Mouse (Mus musculus) liver, embryonic 16.5 days (tissue): Measurements from ENCODE around the gene Dok5. TPM values are rescaled to one million over a fixed set of nuclear protein-coding genes. Genes with fewer than 3 reads are reported as not detected.

Experiments
- ATAC-seq: fragments of 200-750 bp; cut with Nextera tagmentation; 2 replicates; pipeline ENCODE4 v1.8.0; 2017; ENCODE audit warnings: low read depth, mild to moderate bottlenecking, moderate number of reproducible peaks, moderate library complexity
- H3K27ac ChIP-seq: fragments of 300-500 bp; sonication (generic); 2 replicates; pipeline ENCODE4 v1.5.1; 2014; ENCODE audit warnings: mild to moderate bottlenecking, low read length
- H3K27me3 ChIP-seq: fragments of 300-500 bp; sonication (generic); 2 replicates; pipeline ENCODE4 v1.6.1; 2014; ENCODE audit warnings: low read depth, low read length, mixed read lengths; ENCODE audit not compliant: control insufficient read depth, insufficient read depth
- H3K36me3 ChIP-seq: fragments of 300-500 bp; sonication (generic); 2 replicates; pipeline ENCODE4 v1.6.1; 2014; ENCODE audit warnings: mild to moderate bottlenecking; ENCODE audit not compliant: control insufficient read depth, insufficient read depth
- H3K4me1 ChIP-seq: fragments of 300-500 bp; sonication (generic); 2 replicates; pipeline ENCODE4 v1.6.1; 2014; ENCODE audit warnings: low read depth, low read length, mixed read lengths; ENCODE audit not compliant: control insufficient read depth
- H3K4me2 ChIP-seq: fragments of 300-500 bp; sonication (generic); 2 replicates; pipeline ENCODE4 v1.6.1; 2014; ENCODE audit warnings: low read depth, low read length, mixed read lengths
- H3K4me3 ChIP-seq: fragments of 300-500 bp; sonication (generic); 2 replicates; pipeline ENCODE4 v1.5.1; 2014; ENCODE audit warnings: low read depth, mild to moderate bottlenecking, low read length
- H3K9ac ChIP-seq: fragments of 300-500 bp; sonication (generic); 2 replicates; pipeline ENCODE4 v1.6.1; 2014; ENCODE audit warnings: low read depth, low read length
- H3K9me3 ChIP-seq: fragments of 300-500 bp; sonication (generic); replicated peaks from 2 replicates; pipeline ENCODE4 v1.6.1; 2016; ENCODE audit warnings: low read length; ENCODE audit not compliant: control insufficient read depth
- WGBS: fragments of 180-500 bp; shearing (Covaris S2); extraction: QIAGEN DNeasy Blood & Tissue Kit; methylation state at CpG from one replicate; pipeline ENCODE4 v1.1.7; 2014; ENCODE audit not compliant: insufficient replicate concordance; 5-methylcytosine and 5-hydroxymethylcytosine counted together
- polyA plus RNA-seq: library from polyadenylated mRNA; unstranded; fragments of >200 nt; fragmentation: Nextera tagmentation; extraction: Ambion mirVana; gene quantifications from 2 replicates; pipeline ENCODE4 v1.2.1, GENCODE M21; 2015

Dok5 gene
- polyA plus RNA-seq, 1 experiment from 2014 or later, result 0.58 TPM

DNA sequence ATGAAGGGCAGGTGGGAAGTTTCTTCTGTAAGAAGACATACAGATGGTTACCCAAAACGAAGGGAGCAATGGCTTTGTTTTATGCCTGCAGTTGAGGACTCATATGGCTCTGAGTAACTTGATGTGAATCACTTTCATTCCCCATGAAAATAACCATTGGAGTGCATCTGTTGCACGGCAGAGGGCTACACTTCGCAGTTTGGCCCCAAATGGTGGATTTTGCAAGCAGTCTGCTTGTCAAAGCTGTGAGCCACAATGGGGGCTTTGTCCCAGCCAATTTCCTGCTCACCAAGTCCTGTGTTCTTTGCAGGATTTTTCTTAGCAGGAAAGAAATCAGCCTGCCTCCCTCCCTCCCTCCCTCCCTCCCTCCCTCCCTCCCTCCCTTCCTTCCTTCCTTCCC lies 123.6 kb downstream of the Dok5 start:
- Histone ChIP-seq H3K36me3 (no peaks in the 10 kb centered on the region), H3K27me3 (no peaks in the 10 kb centered on the region), H3K9me3 (no peaks in the 10 kb centered on the region), H3K9ac (no peak overlapping the region), H3K4me3 (no peak overlapping the region), H3K4me2 (no peak overlapping the region), H3K4me1 (no peaks in the 10 kb centered on the region), H3K27ac (no peak overlapping the region)
- WGBS, result 41% methylated on average over 3 of the region's 3 CpGs
- no peak for ATAC-seq

DNA sequence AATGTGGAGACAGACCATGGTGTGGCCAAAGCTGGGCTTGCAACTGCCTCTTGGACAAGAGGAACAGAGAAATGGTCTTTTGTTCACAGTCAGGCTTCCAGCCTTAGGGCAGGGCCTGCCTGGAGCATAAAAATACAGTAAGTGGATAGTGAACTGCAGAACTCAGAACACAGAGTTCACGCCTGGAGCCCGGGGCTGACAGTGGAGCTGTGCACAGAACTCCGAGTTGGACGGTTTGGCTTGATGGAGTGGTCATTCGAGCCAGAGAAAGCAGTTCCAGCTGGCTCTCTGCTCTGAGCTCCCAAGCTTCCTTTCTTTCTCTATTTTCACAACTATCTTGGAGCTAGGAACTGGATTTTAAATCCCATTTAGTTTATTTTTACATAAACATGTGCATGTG lies 124.5 kb downstream of the Dok5 start:
- Histone ChIP-seq H3K27ac (no peak overlapping the region), H3K4me3 (no peak overlapping the region), H3K27me3 (no peaks in the 10 kb centered on the region), H3K9me3 (no peaks in the 10 kb centered on the region), H3K4me1 (no peaks in the 10 kb centered on the region), H3K9ac (no peak overlapping the region), H3K4me2 (no peak overlapping the region), H3K36me3 (no peaks in the 10 kb centered on the region)
- WGBS, result 64% methylated on average over 5 of the region's 5 CpGs
- no peak for ATAC-seq

GRCm38 (mm10) chr2:170857507-170857906 lies 125.9 kb downstream of the Dok5 start:
- ATAC-seq, result no peak
- H3K4me3 ChIP-seq, result no peak overlapping the region
- H3K36me3 ChIP-seq, result no peaks in the 10 kb centered on the region
- no peak overlapping the region for H3K9ac ChIP-seq
- H3K9me3 ChIP-seq, result no peaks in the 10 kb centered on the region
- no peaks in the 10 kb centered on the region for H3K27me3 ChIP-seq
- no peaks in the 10 kb centered on the region for H3K4me1 ChIP-seq
- H3K27ac ChIP-seq, result no peak overlapping the region
- H3K4me2 ChIP-seq, result no peak overlapping the region
- WGBS, result 59% methylated on average over 7 of the region's 7 CpGs

GRCm38 (mm10) chr2:170858640-170859039 lies 127.0 kb downstream of the Dok5 start:
- Histone ChIP-seq H3K4me1 (no peaks in the 10 kb centered on the region), H3K36me3 (no peaks in the 10 kb centered on the region), H3K9ac (no peak overlapping the region), H3K4me2 (no peak overlapping the region), H3K9me3 (no peaks in the 10 kb centered on the region), H3K27me3 (no peaks in the 10 kb centered on the region), H3K4me3 (no peak overlapping the region), H3K27ac (no peak overlapping the region)
- WGBS, result 23% methylated on average over 3 of the region's 3 CpGs
- no peak for ATAC-seq

DNA sequence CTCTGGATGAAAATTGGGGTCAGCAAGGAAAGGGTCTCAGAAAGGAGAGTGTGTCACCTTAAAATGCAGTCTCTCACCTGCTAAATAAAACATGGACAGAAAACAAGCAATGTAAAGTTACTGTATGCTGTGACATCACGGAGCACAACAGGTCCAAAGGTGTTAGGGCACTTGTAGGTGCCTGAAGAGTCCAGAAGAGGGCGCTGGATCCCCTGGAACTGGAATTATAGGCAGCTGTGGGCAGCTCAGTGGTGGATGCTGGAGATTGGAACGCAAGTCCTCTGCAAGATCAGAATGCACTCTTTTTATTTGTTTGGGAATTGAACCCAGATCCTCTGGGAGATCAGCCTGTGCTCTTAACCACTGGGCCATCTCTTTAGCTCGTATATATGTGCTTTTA lies 129.0 kb downstream of the Dok5 start:
- H3K4me1 ChIP-seq, result no peaks in the 10 kb centered on the region
- H3K9me3 ChIP-seq, result no peaks in the 10 kb centered on the region
- no peak overlapping the region for H3K9ac ChIP-seq
- H3K4me3 ChIP-seq, result no peak overlapping the region
- no peak overlapping the region for H3K4me2 ChIP-seq
- no peak for ATAC-seq
- no peaks in the 10 kb centered on the region for H3K27me3 ChIP-seq
- H3K36me3 ChIP-seq, result no peaks in the 10 kb centered on the region
- WGBS, result 41% methylated on average over 4 of the region's 4 CpGs
- H3K27ac ChIP-seq, result no peak overlapping the region

- 68% methylated on average over 9 of the region's 9 CpGs for WGBS
- no peak for ATAC-seq
- no peak overlapping the region for H3K9ac ChIP-seq
Observed at GRCm38 (mm10) chr2:170862799-170863198, 131.2 kb downstream of the Dok5 start.

GRCm38 (mm10) chr2:170863201-170863600 lies 131.6 kb downstream of the Dok5 start:
- Histone ChIP-seq H3K9me3 (no peaks in the 10 kb centered on the region), H3K36me3 (no peaks in the 10 kb centered on the region), H3K4me1 (no peaks in the 10 kb centered on the region), H3K4me2 (no peak overlapping the region), H3K27me3 (no peaks in the 10 kb centered on the region), H3K9ac (no peak overlapping the region), H3K4me3 (no peak overlapping the region), H3K27ac (no peak overlapping the region)
- WGBS, result 74% methylated on average over 10 of the region's 10 CpGs
- ATAC-seq, result no peak

More at GRCm38 (mm10) chr2:170862799-170863198, 131.2 kb downstream of the Dok5 start:
- Histone ChIP-seq H3K4me3 (no peak overlapping the region), H3K27ac (no peak overlapping the region), H3K4me2 (no peak overlapping the region), H3K27me3 (no peaks in the 10 kb centered on the region), H3K36me3 (no peaks in the 10 kb centered on the region), H3K9me3 (no peaks in the 10 kb centered on the region), H3K4me1 (no peaks in the 10 kb centered on the region)

DNA sequence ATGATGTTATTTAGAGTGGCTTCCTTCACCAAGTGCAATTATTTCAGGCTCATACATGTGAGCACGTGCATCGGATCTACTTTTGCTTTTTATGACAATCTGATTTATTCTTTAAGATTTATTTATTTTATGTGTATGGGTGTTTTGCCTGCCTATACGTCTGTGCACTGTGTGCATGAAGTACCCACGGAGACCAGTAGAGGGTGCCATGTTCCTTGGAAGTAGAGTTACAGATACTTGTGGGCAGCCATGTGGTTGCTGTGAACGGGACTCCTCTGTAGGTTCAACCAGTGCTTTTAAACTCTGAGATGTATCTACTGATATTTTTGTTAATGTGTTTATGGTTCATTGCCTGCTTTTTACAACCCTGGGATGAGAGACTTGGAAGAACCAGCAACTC lies 132.4 kb downstream of the Dok5 start:
- Histone ChIP-seq H3K36me3 (no peaks in the 10 kb centered on the region), H3K4me2 (no peak overlapping the region), H3K27me3 (no peaks in the 10 kb centered on the region), H3K4me1 (no peaks in the 10 kb centered on the region), H3K4me3 (no peak overlapping the region), H3K27ac (no peak overlapping the region), H3K9ac (no peak overlapping the region), H3K9me3 (no peaks in the 10 kb centered on the region)
- no peak for ATAC-seq
- 64% methylated on average over 5 of the region's 5 CpGs for WGBS

GRCm38 (mm10) chr2:170864820-170865219 lies 133.2 kb downstream of the Dok5 start:
- Histone ChIP-seq H3K9ac (no peak overlapping the region), H3K4me1 (no peaks in the 10 kb centered on the region), H3K27me3 (no peaks in the 10 kb centered on the region), H3K27ac (no peak overlapping the region), H3K36me3 (no peaks in the 10 kb centered on the region), H3K4me3 (no peak overlapping the region), H3K4me2 (no peak overlapping the region), H3K9me3 (no peaks in the 10 kb centered on the region)
- no peak for ATAC-seq
- 69% methylated on average over 6 of the region's 6 CpGs for WGBS

DNA sequence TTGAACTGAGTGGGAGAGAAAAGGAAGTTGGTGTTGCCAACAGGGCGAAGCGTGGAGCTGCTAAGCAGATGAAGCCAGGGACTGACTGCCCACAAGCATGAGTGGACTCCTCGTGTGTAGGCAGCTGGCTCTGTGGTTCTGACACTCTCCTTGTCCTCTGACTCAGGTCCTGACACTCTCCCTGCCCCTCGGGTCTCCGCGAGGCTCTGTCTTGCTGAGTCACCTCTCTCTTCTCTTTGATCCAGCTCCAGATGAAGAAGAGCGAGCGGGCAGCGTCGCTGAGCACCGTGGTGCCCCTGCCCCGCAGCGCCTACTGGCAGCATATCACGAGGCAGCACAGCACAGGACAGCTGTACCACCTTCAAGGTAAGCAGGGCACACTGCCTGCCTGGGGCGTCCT lies 139.0 kb downstream of the Dok5 start:
- no peak overlapping the region for H3K4me3 ChIP-seq
- no peaks in the 10 kb centered on the region for H3K9me3 ChIP-seq
- no peaks in the 10 kb centered on the region for H3K27me3 ChIP-seq
- H3K9ac ChIP-seq, result no peak overlapping the region
- no peak overlapping the region for H3K4me2 ChIP-seq
- no peak for ATAC-seq
- H3K27ac ChIP-seq, result no peak overlapping the region
- H3K36me3 ChIP-seq, result no peaks in the 10 kb centered on the region
- H3K4me1 ChIP-seq, result no peaks in the 10 kb centered on the region
- 61% methylated on average over 15 of the region's 15 CpGs for WGBS
